Mouse (Mus musculus) central nervous system, embryonic 14 days (tissue): Measurements from ENCODE around the gene Armc6. TPM values are rescaled to one million over a fixed set of nuclear protein-coding genes. Genes with fewer than 3 reads are reported as not detected.

Source experiments
- polyA plus RNA-seq: library from polyadenylated mRNA; depleted of rRNA; stranded (reverse); fragments of >200 nt; gene quantifications from 2 replicates; pipeline ENCODE4 v1.2.3, GENCODE M21; 2012; rRNA removed

Gene Armc6
- polyA plus RNA-seq: 81.8 and 84.9 TPM in 2 replicates

DNA sequence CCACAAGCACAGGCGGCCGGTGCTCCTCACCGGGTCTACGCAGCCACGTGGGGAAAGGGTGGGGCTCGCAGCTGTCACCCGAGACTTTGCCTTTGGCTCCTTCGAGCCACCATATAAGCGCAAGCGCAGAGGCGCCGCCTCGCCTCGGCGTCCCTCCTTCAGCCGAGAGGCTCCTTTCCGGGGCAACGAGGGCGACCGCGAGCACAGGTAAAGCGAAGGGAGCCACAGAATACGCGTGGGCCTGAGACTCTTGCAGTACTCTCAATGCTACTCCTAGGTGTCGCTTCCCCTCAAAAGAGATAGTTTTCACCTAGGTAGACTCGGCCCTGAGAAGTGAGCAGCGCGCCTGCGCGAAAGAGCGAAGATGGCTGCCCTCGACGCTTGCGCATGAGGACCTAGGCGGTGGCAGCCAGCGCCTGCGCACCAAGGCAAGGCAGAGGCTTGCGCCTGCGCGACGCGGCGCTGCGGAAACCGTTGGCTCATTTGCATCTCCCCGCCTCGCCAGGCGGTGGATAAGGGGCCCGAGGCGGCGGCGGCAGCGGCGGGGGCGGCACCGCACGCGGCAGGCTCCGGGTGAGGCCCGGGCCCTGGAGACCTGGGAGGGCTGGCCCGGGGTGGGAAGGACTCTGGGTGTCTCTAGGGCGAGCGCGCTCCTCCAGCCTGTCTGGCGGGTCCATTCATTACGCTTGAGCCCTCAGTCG, at the start of gene Armc6, which contains the start of gene Sugp2:
Gene Armc6, minus strand, starts transcription at position 387 of the 701 bp plus-strand sequence.
Gene Sugp2, plus strand, starts transcription at position 147 of the 701 bp plus-strand sequence.

DNA sequence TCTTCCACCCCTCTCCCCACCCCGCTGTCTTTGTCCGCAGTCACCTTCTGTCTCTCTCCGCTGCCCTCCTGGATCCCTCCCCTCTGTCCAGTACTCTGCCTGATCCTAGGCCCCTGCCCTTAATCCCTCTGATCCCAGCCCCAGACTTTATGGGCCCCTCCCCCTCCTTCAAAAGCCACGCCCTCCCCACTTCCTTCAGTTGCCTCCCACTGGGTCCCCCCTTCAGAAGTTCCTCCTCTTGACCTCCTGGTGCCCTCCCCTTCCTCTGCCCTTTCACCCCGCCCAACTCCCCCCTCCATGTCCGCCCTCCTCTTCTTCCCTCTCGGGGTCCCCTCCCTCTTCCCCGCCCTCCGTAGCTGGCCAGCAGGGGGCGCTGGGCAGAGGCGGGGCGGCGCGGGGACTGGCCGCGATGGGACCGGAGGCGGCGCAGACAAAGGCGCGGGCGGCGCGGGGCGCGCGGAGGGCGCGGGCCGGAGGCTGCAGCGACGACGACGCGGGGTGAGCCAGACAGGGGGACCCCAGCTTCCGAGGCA, 48.4 kb upstream of the Armc6 start, which contains the start of gene Homer3:
Gene Homer3, plus strand, starts transcription at position 225 of the 533 bp plus-strand sequence.

DNA sequence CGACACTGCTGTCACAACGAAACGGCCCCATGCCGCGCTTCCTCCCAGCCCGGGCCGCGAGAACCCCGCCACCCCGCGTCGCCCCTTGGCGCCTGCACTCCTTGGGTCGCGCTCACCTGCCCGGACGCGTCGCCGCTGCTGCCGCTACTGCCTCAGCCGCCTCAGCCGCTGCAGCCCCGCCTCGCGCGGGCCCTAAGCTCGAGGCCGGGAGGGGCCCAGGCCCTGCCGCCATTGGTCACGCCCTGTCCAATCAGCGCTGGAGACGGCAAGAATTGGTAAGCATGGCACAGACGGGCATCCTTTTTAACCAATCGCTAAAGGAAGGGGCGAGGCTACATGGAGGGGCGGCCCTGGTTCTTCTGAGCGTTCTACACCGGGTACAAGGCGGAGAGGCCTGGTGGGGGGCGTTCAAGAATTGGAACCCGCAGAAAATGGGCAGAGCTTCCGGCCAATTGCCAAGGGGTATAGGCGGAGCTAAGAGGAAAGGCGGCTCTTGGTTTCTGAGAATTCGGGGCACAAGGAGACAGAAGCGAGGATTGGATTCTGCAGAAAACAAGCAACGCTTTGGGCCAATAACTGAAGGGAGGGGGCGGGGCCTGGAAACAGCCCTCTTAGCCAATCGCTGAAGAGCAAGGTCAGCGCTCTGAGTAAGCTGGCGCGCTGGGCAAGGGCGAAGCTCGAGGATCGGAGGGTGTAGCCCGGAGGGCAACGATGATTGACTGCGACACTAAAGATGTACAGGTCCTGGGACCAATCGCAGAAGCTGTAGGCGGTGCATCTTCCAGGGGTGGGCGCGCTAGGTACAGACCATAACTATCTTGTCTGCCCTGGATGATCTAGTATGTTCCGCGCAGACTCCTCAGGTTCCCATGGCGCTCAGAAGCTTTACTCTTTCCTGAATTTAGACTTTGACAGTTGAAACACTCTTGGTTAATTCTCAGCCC, 21.9 kb downstream of the Armc6 start, which contains the start of gene Slc25a42:
Gene Slc25a42, minus strand, starts transcription at position 194 of the 944 bp plus-strand sequence.

DNA sequence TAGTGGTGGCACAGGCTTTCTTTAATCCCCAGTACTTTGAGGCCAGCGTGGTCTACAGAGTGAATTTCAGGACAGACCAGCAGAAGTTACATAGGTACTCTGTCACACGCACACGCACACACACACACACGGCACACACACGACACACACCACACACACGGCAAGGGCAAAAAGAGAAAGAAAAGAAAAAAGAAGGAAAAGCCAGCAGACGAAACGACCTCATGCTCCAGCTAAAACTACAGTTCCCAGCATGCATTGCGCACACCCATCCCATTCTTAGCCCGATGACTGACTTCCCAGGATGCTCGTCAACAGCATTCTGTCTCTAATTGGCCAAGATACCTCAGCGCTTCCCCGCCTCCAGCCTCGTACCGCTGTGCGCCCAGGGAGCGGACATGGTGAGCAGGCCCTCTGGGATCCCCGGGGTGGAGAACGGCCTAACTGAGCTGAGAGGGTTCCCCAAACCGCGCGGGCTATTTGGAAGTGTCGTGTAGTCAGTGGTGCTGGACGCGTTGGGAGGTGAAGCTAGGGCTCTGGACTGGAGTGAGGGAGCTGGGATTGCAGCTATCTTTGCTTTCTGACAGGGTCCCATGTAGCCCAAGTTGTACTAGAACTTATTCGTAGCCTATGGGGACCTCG, 62.1 kb downstream of the Armc6 start, which contains the start of gene Tmem161a:
Gene Tmem161a, plus strand, starts transcription at position 314 of the 639 bp plus-strand sequence.

Other genes starting within 250 kb of the Armc6 start
- gene Gatad2a, start 238.1 kb downstream of the Armc6 start, polyA plus RNA-seq: 37.4 and 38.1 TPM in 2 replicates
- gene Mau2, start 191.7 kb downstream of the Armc6 start, polyA plus RNA-seq: 106 and 108 TPM in 2 replicates
- 34.3 TPM in 2 replicates for gene Sugp1, start 191.7 kb downstream of the Armc6 start, polyA plus RNA-seq
- 7.4 and 8.5 TPM in 2 replicates for gene Tm6sf2, start 161.5 kb downstream of the Armc6 start, polyA plus RNA-seq
- gene Hapln4, start 151.0 kb downstream of the Armc6 start, polyA plus RNA-seq: 0.36 and 0.43 TPM in 2 replicates
- gene Ncan, start 113.6 kb downstream of the Armc6 start, polyA plus RNA-seq: 71.2 and 75.0 TPM in 2 replicates
- gene Nr2c2ap, start 103.1 kb downstream of the Armc6 start, polyA plus RNA-seq: 22.3 and 23.8 TPM in 2 replicates
- 21.1 and 22.6 TPM in 2 replicates for gene Rfxank, start 95.3 kb downstream of the Armc6 start, polyA plus RNA-seq
- 99.4 and 109 TPM in 2 replicates for gene Borcs8, start 95.0 kb downstream of the Armc6 start, polyA plus RNA-seq
- gene Mef2b, start 94.8 kb downstream of the Armc6 start, polyA plus RNA-seq: 0.38 and 0.41 TPM in 2 replicates
- 91.8 and 98.7 TPM in 2 replicates for gene Tmem161a, start 62.1 kb downstream of the Armc6 start, polyA plus RNA-seq
- gene Slc25a42, start 22.2 kb downstream of the Armc6 start, polyA plus RNA-seq: 23.3 and 27.3 TPM in 2 replicates
- 144 and 152 TPM in 2 replicates for gene Sugp2, start 240 bp downstream of the Armc6 start, polyA plus RNA-seq
- 74.1 and 85.3 TPM in 2 replicates for gene Homer3, start 48.4 kb upstream of the Armc6 start, polyA plus RNA-seq
- gene Ddx49, start 68.0 kb upstream of the Armc6 start, polyA plus RNA-seq: 59.2 and 61.1 TPM in 2 replicates
- gene Cope, start 68.1 kb upstream of the Armc6 start, polyA plus RNA-seq: 281 and 299 TPM in 2 replicates
- 27.7 and 27.9 TPM in 2 replicates for gene Cers1, start 81.3 kb upstream of the Armc6 start, polyA plus RNA-seq
- 13.2 and 14.1 TPM in 2 replicates for gene Gdf1, start 95.4 kb upstream of the Armc6 start, polyA plus RNA-seq
- gene Upf1, start 118.8 kb upstream of the Armc6 start, polyA plus RNA-seq: 26.8 and 30.5 TPM in 2 replicates
- gene Comp, start 139.1 kb upstream of the Armc6 start, polyA plus RNA-seq: 0.23 and 14.2 TPM in 2 replicates
- gene Crtc1, start 205.1 kb upstream of the Armc6 start, polyA plus RNA-seq: 46.5 and 52.0 TPM in 2 replicates
- gene Klhl26, start 242.5 kb upstream of the Armc6 start, polyA plus RNA-seq: 37.6 and 39.6 TPM in 2 replicates